Mouse (Mus musculus) E14TG2a.4 (cell line): Measurements from ENCODE around the gene Gcnt4.

Experiments
- H3K27me3 ChIP-seq: 2 replicates; pipeline ENCODE4 v1.6.1; 2014; ENCODE audit warnings: low read length, control low read depth; ENCODE audit not compliant: insufficient read depth
- H3K36me3 ChIP-seq: 2 replicates; pipeline ENCODE4 v1.6.1; 2014; ENCODE audit warnings: low read length, control low read depth; ENCODE audit not compliant: insufficient read depth
- H3K4me1 ChIP-seq: replicated peaks from 2 replicates; pipeline ENCODE4 v1.6.1; 2014; ENCODE audit warnings: low read depth, low read length, control low read depth
- H3K4me3 ChIP-seq: replicated peaks from 2 replicates; pipeline ENCODE4 v1.5.1; 2014; ENCODE audit warnings: mild to moderate bottlenecking, low read length
- H3K9me3 ChIP-seq: 2 replicates; pipeline ENCODE4 v1.6.1; 2014; ENCODE audit warnings: low read length, control low read depth
- CTCF ChIP-seq: conservative IDR thresholded peaks from 2 replicates; pipeline ENCODE4 v1.5.1; 2014; ENCODE audit warnings: low read length
- NANOG ChIP-seq: IDR thresholded peaks from 2 replicates; pipeline ENCODE4 v1.6.1; 2014; ENCODE audit warnings: borderline replicate concordance, low read length, mixed read lengths
- POU5F1 ChIP-seq: IDR thresholded peaks from 2 replicates; pipeline ENCODE4 v1.6.1; 2014; ENCODE audit warnings: low read length, borderline replicate concordance

Gene Gcnt4

GRCm38 (mm10) chr13:96924985-96925745, 676 bp downstream of the Gcnt4 start:
- H3K36me3 ChIP-seq = no peaks in the 10 kb centered on the region
- H3K27me3 ChIP-seq = peaks cover 61% of the 10 kb centered on the region
- peak overlapping the region; percentile 82 for H3K4me3 ChIP-seq
- peaks cover 4% of the 10 kb centered on the region for H3K9me3 ChIP-seq
- TF ChIP-seq NANOG (no peak), CTCF (no peak), POU5F1 (no peak)
- H3K4me1 ChIP-seq = peaks cover 33% of the 10 kb centered on the region

- TF ChIP-seq POU5F1 = no peak
- no peak for TF ChIP-seq CTCF
- TF ChIP-seq NANOG = no peak
- H3K36me3 ChIP-seq = no peaks in the 10 kb centered on the region
- peaks cover 68% of the 10 kb centered on the region for H3K27me3 ChIP-seq
- H3K9me3 ChIP-seq = peaks cover 4% of the 10 kb centered on the region
- no peak overlapping the region for H3K4me3 ChIP-seq
- H3K4me1 ChIP-seq = peaks cover 33% of the 10 kb centered on the region
Observed at GRCm38 (mm10) chr13:96925991-96926725, 1.7 kb downstream of the Gcnt4 start.

DNA sequence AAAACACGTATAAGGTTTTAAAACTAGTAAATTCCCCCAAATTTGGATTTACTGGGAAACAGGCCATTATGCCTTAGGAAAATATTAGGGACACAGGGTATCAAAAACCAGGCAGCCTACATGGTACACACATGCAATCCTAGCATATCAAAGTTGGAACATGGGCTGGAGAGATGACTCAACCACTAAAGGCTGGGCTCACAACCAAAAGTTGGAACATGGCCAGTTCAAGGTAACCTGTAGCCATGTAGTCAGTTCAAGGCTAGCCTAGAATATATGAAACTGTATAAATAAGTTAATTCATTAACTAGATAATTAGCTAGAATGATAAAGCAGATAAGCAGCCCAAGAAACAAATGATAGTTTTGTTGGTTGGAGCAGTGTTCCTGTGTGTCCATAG, 3.3 kb downstream of the Gcnt4 start:
- peaks cover 79% of the 10 kb centered on the region for H3K27me3 ChIP-seq
- no peaks in the 10 kb centered on the region for H3K36me3 ChIP-seq
- TF ChIP-seq POU5F1 = no peak
- no peak for TF ChIP-seq NANOG
- TF ChIP-seq CTCF = no peak
- H3K4me1 ChIP-seq = peaks cover 33% of the 10 kb centered on the region
- H3K9me3 ChIP-seq = no peaks in the 10 kb centered on the region
- no peak overlapping the region for H3K4me3 ChIP-seq

GRCm38 (mm10) chr13:96928432-96929039, 4.0 kb downstream of the Gcnt4 start:
- TF ChIP-seq CTCF = no peak
- no peak for TF ChIP-seq POU5F1
- TF ChIP-seq NANOG = no peak
- peaks cover 87% of the 10 kb centered on the region for H3K27me3 ChIP-seq
- no peak overlapping the region for H3K4me3 ChIP-seq
- peaks cover 30% of the 10 kb centered on the region for H3K4me1 ChIP-seq
- H3K9me3 ChIP-seq = no peaks in the 10 kb centered on the region
- H3K36me3 ChIP-seq = no peaks in the 10 kb centered on the region

GRCm38 (mm10) chr13:96932745-96933144, 8.3 kb downstream of the Gcnt4 start:
- Histone ChIP-seq H3K27me3 (peaks cover 52% of the 10 kb centered on the region), H3K9me3 (no peaks in the 10 kb centered on the region), H3K4me1 (peaks cover 9% of the 10 kb centered on the region), H3K4me3 (no peak overlapping the region), H3K36me3 (no peaks in the 10 kb centered on the region)
- no peak for TF ChIP-seq NANOG
- no peak for TF ChIP-seq POU5F1
- no peak for TF ChIP-seq CTCF

- TF ChIP-seq POU5F1 (no peak), CTCF (no peak), NANOG (no peak)
- no peak overlapping the region for H3K4me3 ChIP-seq
- H3K27me3 ChIP-seq = peaks cover 49% of the 10 kb centered on the region
- no peaks in the 10 kb centered on the region for H3K36me3 ChIP-seq
- peaks cover 9% of the 10 kb centered on the region for H3K4me1 ChIP-seq
- H3K9me3 ChIP-seq = no peaks in the 10 kb centered on the region
Observed at GRCm38 (mm10) chr13:96933367-96933766, 8.9 kb downstream of the Gcnt4 start.

DNA sequence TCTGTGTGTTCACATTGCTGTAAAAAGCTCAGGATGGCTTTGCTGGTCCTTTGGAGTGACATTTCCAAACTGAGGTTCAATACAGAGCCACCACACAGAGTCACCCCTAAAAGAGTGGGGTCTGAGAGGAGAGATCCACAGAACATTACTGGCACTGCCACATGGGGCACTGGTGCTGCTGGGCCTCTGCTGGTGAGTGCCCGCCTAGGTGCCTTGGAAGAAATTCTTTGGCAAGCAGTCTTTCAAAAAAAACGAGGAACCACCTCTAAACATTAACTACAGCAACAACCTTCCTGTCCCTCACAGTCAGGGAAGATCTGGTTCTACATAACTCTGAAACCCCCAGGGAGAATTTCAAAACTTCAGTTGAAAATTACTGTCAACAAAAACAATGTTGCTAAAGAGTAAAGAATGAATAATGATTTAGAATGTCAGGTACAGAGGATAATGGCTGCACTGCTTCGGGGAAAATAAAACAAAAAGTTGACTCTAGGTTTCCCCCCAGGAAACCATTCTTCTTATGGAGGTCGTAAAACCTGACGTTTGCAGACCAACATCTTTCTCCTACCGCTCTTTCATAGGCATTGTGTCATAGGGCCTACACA, 11.8 kb downstream of the Gcnt4 start:
- H3K36me3 ChIP-seq = no peaks in the 10 kb centered on the region
- peaks cover 13% of the 10 kb centered on the region for H3K4me1 ChIP-seq
- peaks cover 33% of the 10 kb centered on the region for H3K27me3 ChIP-seq
- TF ChIP-seq CTCF (no peak), NANOG (no peak)
- H3K4me3 ChIP-seq = no peak overlapping the region
- no peaks in the 10 kb centered on the region for H3K9me3 ChIP-seq

- Histone ChIP-seq H3K36me3 (no peaks in the 10 kb centered on the region), H3K9me3 (no peaks in the 10 kb centered on the region), H3K4me1 (peaks cover 19% of the 10 kb centered on the region), H3K27me3 (peaks cover 29% of the 10 kb centered on the region), H3K4me3 (no peak overlapping the region)
- TF ChIP-seq POU5F1 = no peak
Observed at GRCm38 (mm10) chr13:96937059-96937558, 12.6 kb downstream of the Gcnt4 start.
